Mouse (Mus musculus) heart, embryonic 16.5 days (tissue): ENCODE results near the gene Gm28043. TPM values are rescaled to one million over a fixed set of nuclear protein-coding genes. Genes with fewer than 3 reads are reported as not detected.

Experiments used
- ATAC-seq: fragments of 200-750 bp; cut with Nextera tagmentation; replicated peaks from 2 replicates; pipeline ENCODE4 v1.8.0; 2017; ENCODE audit warnings: moderate number of reproducible peaks; ENCODE audit not compliant: insufficient read depth, low FRiP score; ENCODE audit errors: extremely low read depth
- H3K27ac ChIP-seq: fragments of 300-500 bp; sonication (generic); 2 replicates; pipeline ENCODE4 v1.5.1; 2014; ENCODE audit warnings: mild to moderate bottlenecking, low read length, control low read depth, moderate library complexity
- H3K27me3 ChIP-seq: fragments of 300-500 bp; sonication (generic); 2 replicates; pipeline ENCODE4 v1.6.1; 2014; ENCODE audit warnings: low read length, mixed read lengths; ENCODE audit not compliant: control insufficient read depth, insufficient read depth
- H3K36me3 ChIP-seq: fragments of 300-500 bp; sonication (generic); 2 replicates; pipeline ENCODE4 v1.6.1; 2014; ENCODE audit not compliant: control insufficient read depth, insufficient read depth
- H3K4me1 ChIP-seq: fragments of 300-500 bp; sonication (generic); 2 replicates; pipeline ENCODE4 v1.6.1; 2014; ENCODE audit warnings: low read length, mixed read lengths; ENCODE audit not compliant: control insufficient read depth, insufficient read depth
- H3K4me2 ChIP-seq: fragments of 300-500 bp; sonication (generic); 2 replicates; pipeline ENCODE4 v1.6.1; 2014; ENCODE audit warnings: low read depth, mild to moderate bottlenecking, control low read depth, low read length
- H3K4me3 ChIP-seq: fragments of 300-500 bp; sonication (generic); 2 replicates; pipeline ENCODE4 v1.5.1; 2014; ENCODE audit warnings: mild to moderate bottlenecking, control low read depth, low read length
- H3K9ac ChIP-seq: fragments of 300-500 bp; sonication (generic); 2 replicates; pipeline ENCODE4 v1.6.1; 2014; ENCODE audit warnings: low read length, control low read depth
- H3K9me3 ChIP-seq: fragments of 300-500 bp; sonication (generic); replicated peaks from 2 replicates; pipeline ENCODE4 v1.6.1; 2016; ENCODE audit warnings: low read length; ENCODE audit not compliant: control insufficient read depth
- WGBS: fragments of 180-500 bp; shearing (Covaris S2); extraction: QIAGEN DNeasy Blood & Tissue Kit; methylation state at CpG from one replicate; pipeline ENCODE4 v1.1.7; 2014; 5-methylcytosine and 5-hydroxymethylcytosine counted together
- polyA plus RNA-seq: library from polyadenylated mRNA; unstranded; fragments of >200 nt; fragmentation: Nextera tagmentation; extraction: Ambion mirVana; gene quantifications from 2 replicates; pipeline ENCODE4 v1.2.1, GENCODE M21; 2015

Gm28043 gene
- polyA plus RNA-seq, 1 experiment from 2014 or later, result 2.1 TPM

DNA sequence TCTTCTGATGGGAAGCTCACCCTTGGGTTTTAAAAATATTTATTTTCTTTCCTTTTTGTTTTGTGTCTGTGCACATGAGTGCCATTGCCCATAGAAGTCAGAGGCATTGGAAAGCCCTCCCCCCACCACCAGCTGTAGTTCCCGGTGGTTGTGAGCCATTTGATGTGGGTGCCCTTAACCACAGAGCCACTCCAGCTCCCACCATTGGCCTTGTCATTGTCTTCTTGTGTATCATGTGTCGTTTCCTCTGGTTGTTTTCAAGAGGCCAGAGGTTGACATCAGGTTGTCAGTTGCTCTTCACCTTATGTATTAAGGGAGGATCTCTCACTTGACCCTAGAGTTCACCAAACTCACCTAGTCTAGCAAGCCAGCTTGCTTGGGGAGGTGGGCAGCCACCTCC lies 78.9 kb downstream of the Gm28043 start:
- Histone ChIP-seq H3K27me3 (no peaks in the 10 kb centered on the region), H3K4me1 (no peaks in the 10 kb centered on the region), H3K9ac (no peak overlapping the region), H3K9me3 (no peaks in the 10 kb centered on the region), H3K27ac (no peak overlapping the region), H3K36me3 (peaks cover 58% of the 10 kb centered on the region), H3K4me2 (no peak overlapping the region), H3K4me3 (no peak overlapping the region)
- WGBS, result 65% methylated on average over 2 of the region's 2 CpGs
- ATAC-seq, result no peak

DNA sequence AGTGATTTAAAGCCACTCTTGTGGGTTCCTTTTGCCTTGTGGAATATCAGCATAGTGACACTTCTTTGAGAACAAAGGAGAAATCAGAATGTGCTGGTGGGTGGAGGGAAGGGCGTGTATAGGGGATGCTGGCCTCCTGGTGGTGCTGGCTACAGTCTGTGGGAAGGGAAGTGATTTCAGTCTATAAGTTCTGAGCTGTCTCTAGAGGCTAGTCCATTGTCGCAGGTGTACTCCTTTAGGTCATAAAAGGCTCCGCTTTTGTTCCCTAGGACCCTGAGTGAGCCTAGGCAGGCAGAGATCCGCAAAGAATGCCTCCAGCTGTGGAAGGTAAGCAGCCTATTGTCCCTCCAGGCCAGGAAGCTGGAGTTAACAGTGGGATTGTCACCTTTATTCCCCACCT lies 79.8 kb downstream of the Gm28043 start:
- Histone ChIP-seq H3K27ac (no peak overlapping the region), H3K9ac (no peak overlapping the region), H3K36me3 (peaks cover 61% of the 10 kb centered on the region), H3K4me1 (no peaks in the 10 kb centered on the region), H3K4me3 (no peak overlapping the region), H3K27me3 (no peaks in the 10 kb centered on the region), H3K9me3 (no peaks in the 10 kb centered on the region), H3K4me2 (no peak overlapping the region)
- 90% methylated on average over 4 of the region's 4 CpGs for WGBS
- ATAC-seq, result no peak

DNA sequence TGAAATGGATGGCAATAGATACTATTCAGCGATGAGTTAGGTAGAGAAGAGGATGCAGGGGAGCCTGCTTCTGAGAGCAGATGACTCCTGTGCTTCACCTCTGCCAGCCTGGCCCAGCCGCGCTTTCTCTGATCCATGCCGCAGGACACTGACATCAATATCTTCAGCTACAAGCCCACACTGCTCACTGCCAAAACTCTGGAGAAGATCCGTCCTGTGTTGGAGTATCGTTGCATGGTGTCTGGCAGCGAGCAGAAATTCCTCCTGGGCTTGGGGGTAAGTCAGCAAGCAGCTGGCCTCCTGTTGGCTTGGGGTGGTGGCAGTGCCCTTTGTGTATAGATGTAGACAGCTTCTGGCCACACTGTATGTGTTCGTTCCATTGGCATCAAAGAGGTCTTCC lies 82.3 kb downstream of the Gm28043 start:
- Histone ChIP-seq H3K4me3 (no peak overlapping the region), H3K9me3 (no peaks in the 10 kb centered on the region), H3K9ac (no peak overlapping the region), H3K36me3 (peaks cover 56% of the 10 kb centered on the region), H3K27me3 (no peaks in the 10 kb centered on the region), H3K4me1 (no peaks in the 10 kb centered on the region), H3K4me2 (no peak overlapping the region), H3K27ac (no peak overlapping the region)
- no peak for ATAC-seq
- 95% methylated on average over 8 of the region's 8 CpGs for WGBS

DNA sequence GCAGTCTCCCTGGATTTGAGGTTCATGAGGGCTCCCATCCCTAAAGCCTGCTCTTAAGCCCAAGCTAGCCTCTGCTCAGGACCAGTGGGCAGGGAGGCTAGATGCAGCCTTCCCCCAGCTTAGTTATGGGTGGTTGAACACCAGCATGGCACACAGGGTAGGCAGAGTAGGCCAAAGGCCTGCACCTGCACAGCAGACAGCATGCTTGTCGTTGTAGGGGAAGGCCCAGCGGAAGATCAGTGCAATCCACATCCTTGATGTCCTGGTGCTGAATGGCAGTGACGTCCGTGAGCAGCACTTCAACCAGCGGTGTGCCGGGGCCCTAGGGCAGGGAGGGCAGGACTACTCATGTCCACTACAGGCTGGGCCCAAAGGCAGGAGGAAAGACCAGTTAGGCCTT lies 83.7 kb downstream of the Gm28043 start:
- no peak overlapping the region for H3K27ac ChIP-seq
- H3K9ac ChIP-seq, result no peak overlapping the region
- H3K4me3 ChIP-seq, result no peak overlapping the region
- no peak overlapping the region for H3K4me2 ChIP-seq
- H3K27me3 ChIP-seq, result no peaks in the 10 kb centered on the region
- H3K4me1 ChIP-seq, result no peaks in the 10 kb centered on the region
- 83% methylated on average over 6 of the region's 6 CpGs for WGBS
- no peak for ATAC-seq
- no peaks in the 10 kb centered on the region for H3K9me3 ChIP-seq
- peaks cover 56% of the 10 kb centered on the region for H3K36me3 ChIP-seq

DNA sequence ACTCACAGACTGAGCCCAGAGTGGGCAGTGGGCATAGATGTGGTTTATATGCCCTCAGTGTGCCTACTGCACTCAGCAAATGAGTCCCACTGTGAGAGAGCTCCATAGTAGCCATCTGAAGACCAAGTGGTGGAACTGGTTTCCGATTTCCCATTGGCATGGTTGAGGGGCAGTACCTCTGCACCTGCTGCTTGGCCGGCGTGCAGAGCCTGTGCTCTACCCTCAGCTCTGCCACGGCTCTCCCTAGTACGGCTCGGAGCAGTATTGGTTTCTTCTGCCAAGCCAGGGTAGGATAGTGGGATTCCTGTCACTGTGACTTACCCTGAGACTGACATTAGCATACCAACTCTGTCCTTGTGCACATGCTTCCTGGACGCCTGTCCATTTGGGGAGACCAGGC lies 85.9 kb downstream of the Gm28043 start:
- no peak for ATAC-seq
- Histone ChIP-seq H3K9ac (no peak overlapping the region), H3K27ac (no peak overlapping the region), H3K4me3 (no peak overlapping the region), H3K9me3 (no peaks in the 10 kb centered on the region), H3K4me2 (no peak overlapping the region), H3K36me3 (peaks cover 46% of the 10 kb centered on the region), H3K4me1 (no peaks in the 10 kb centered on the region), H3K27me3 (no peaks in the 10 kb centered on the region)
- WGBS, result 90% methylated on average over 7 of the region's 7 CpGs

DNA sequence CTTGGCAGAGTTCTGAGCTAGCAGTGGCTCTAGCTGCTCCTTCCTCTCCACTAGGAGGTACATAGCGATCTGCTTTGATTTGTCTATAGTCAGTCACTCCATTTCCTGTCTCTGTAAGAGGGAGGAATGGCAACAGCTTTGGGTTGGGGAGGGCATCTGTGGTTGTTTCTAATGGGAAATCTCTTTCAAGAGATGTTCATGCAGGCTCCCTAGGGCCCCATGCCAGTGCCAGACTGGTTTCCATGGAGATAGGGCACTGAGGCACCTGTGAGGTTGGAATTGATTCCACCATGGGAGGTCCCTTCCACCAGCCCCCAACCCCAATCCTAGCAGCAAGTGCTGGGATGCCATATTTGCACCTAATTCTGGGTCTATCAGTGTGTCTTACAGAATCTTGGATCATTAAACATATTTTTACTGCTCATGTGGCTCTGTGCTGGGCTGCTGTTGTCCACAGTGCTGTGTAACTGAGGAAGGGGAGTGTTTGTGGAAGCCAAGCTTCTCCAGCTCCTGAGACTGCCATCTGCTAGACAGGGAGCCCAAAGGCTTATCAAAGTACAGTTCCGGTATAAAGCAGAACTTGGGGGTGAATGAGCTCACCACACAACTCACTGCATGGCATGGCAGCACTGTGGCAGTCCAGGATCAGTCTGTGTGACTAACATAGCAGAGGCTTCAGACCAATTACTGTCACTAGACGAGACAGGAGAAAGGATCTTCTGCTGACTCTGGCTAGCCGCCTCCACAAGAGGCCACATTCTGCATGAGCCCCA lies 88.4 kb downstream of the Gm28043 start:
- Histone ChIP-seq H3K36me3 (peaks cover 31% of the 10 kb centered on the region), H3K27me3 (no peaks in the 10 kb centered on the region)
- WGBS, result 76% methylated on average over 4 of the region's 4 CpGs

DNA sequence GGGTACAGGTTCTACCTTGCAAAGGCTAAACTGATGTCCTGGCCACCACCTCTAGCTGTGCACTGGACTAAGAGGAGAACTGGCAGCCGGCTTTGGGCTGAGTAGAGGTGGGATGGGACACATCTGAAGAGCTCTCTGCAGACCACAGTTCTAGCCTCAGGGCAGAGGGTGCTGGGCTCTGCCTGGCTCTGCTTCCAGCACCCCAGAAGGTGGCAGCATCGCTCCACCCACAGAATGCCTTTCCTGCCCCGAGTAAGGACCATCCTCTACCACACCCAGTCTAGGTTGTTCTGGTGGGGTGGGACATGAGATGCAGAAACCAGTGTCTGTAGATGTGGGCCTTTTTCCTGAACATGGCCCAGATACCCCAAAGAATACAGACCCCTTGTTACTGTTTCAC lies 90.1 kb downstream of the Gm28043 start:
- Histone ChIP-seq H3K9me3 (no peaks in the 10 kb centered on the region), H3K27ac (no peak overlapping the region), H3K4me2 (no peak overlapping the region), H3K4me3 (no peak overlapping the region), H3K36me3 (peaks cover 19% of the 10 kb centered on the region), H3K9ac (no peak overlapping the region), H3K27me3 (no peaks in the 10 kb centered on the region), H3K4me1 (peaks cover 16% of the 10 kb centered on the region)
- no peak; the same call in 1 of the 2 replicates for ATAC-seq
- 36% methylated on average over 3 of the region's 3 CpGs for WGBS

More for the DNA sequence above, 88.4 kb downstream of the Gm28043 start:
- peaks cover 3% of the 10 kb centered on the region; the same call in 1 of the 2 replicates for H3K4me1 ChIP-seq
- ATAC-seq, result no peak
- no peak overlapping the region for H3K4me3 ChIP-seq
- H3K4me2 ChIP-seq, result no peak overlapping the region
- H3K9ac ChIP-seq, result no peak overlapping the region
- H3K9me3 ChIP-seq, result no peaks in the 10 kb centered on the region
- no peak overlapping the region for H3K27ac ChIP-seq

DNA sequence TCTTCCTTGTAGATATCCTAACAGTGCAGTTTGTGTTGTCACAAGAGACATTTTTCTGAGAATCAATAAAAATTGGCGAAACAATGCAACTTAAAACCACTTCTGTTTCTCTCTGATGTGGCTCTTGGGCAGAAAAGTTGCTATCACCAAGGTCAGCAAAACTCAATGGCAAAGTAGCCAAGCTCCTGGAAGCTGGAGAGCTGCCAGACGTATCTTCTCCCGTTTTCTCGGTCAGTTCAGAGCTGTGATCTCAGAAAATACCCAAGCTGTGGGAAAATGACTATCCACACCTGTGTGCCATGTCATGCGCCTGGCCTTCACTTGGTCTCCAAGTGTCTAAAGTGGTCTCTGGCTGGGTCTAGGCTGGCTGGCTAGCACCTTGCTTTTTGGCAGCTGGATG lies 91.2 kb downstream of the Gm28043 start:
- no peaks in the 10 kb centered on the region for H3K27me3 ChIP-seq
- H3K27ac ChIP-seq, result no peak overlapping the region
- no peak overlapping the region for H3K9ac ChIP-seq
- H3K36me3 ChIP-seq, result peaks cover 10% of the 10 kb centered on the region; the same call in 1 of the 2 replicates
- no peak overlapping the region for H3K4me3 ChIP-seq
- no peak overlapping the region for H3K4me2 ChIP-seq
- H3K4me1 ChIP-seq, result peaks cover 27% of the 10 kb centered on the region
- 48% methylated on average over 5 of the region's 5 CpGs for WGBS
- no peaks in the 10 kb centered on the region for H3K9me3 ChIP-seq
- ATAC-seq, result no peak

DNA sequence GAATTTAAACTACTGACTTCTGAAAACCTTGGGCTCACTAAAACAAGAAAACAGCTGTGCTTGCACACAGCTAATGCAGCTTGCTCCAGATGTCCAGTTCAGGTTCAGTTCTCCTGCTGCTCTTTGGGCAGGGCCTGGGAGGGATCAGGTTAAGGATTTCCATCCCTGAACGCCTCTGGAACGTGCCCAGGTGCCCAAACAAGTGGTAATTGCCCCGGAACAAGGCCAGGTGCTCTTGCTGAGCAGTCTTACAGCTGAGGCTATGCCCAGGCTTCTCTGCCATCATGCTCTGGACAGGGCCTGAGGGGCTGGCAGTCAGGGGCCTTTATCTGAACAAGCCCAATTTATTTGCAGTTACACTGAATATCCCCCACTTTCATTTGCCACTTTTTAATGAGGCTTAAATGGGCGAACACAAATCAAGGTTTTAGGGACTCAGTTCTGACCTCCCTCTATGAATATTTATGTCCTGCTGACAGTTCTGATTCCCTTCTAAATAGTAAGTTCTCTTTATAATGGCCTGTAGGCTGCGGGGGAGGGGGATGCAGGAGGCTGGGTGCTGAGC lies 92.4 kb downstream of the Gm28043 start:
- peaks cover 39% of the 10 kb centered on the region for H3K4me1 ChIP-seq
- no peaks in the 10 kb centered on the region for H3K9me3 ChIP-seq
- H3K27me3 ChIP-seq, result no peaks in the 10 kb centered on the region
- no peak overlapping the region for H3K4me3 ChIP-seq
- no peak overlapping the region for H3K9ac ChIP-seq
- no peak overlapping the region for H3K27ac ChIP-seq
- no peak overlapping the region for H3K4me2 ChIP-seq
- no peak for ATAC-seq
- H3K36me3 ChIP-seq, result peaks cover 5% of the 10 kb centered on the region; the same call in 1 of the 2 replicates
- WGBS, result 79% methylated on average over 5 of the region's 5 CpGs
